Mouse (Mus musculus) lung, embryonic 15.5 days (tissue): Measurements from ENCODE around the gene Smyd3. TPM values are rescaled to one million over a fixed set of nuclear protein-coding genes. Genes with fewer than 3 reads are reported as not detected.

Experiments used
- ATAC-seq: fragments of 200-750 bp; cut with Nextera tagmentation; 2 replicates; pipeline ENCODE4 v1.8.0; 2017; ENCODE audit warnings: moderate number of reproducible peaks, borderline replicate concordance; ENCODE audit not compliant: low FRiP score, low TSS enrichment; ENCODE audit errors: extremely low read depth
- H3K27ac ChIP-seq: fragments of 300-500 bp; sonication (generic); 2 replicates; pipeline ENCODE4 v1.5.1; 2015; ENCODE audit warnings: moderate library complexity, mild to moderate bottlenecking, inconsistent platforms
- H3K27me3 ChIP-seq: fragments of 300-500 bp; sonication (generic); 2 replicates; pipeline ENCODE4 v1.6.1; 2015; ENCODE audit warnings: inconsistent platforms
- H3K36me3 ChIP-seq: fragments of 300-500 bp; sonication (generic); 2 replicates; pipeline ENCODE4 v1.6.1; 2015; ENCODE audit warnings: inconsistent platforms
- H3K4me1 ChIP-seq: fragments of 300-500 bp; sonication (generic); 2 replicates; pipeline ENCODE4 v1.6.1; 2015; ENCODE audit warnings: inconsistent platforms
- H3K4me2 ChIP-seq: fragments of 300-500 bp; sonication (generic); 2 replicates; pipeline ENCODE4 v1.6.1; 2015; ENCODE audit warnings: inconsistent platforms, mild to moderate bottlenecking, moderate library complexity
- H3K4me3 ChIP-seq: fragments of 300-500 bp; sonication (generic); 2 replicates; pipeline ENCODE4 v1.5.1; 2015; ENCODE audit warnings: mild to moderate bottlenecking, inconsistent platforms
- H3K9ac ChIP-seq: fragments of 300-500 bp; sonication (generic); 2 replicates; pipeline ENCODE4 v1.6.1; 2015; ENCODE audit warnings: inconsistent platforms
- H3K9me3 ChIP-seq: fragments of 300-500 bp; sonication (generic); 2 replicates; pipeline ENCODE4 v1.6.1; 2016; ENCODE audit warnings: inconsistent platforms
- WGBS: fragments of 180-500 bp; shearing (Covaris S2); methylation state at CpG from one replicate; pipeline ENCODE4 v1.1.7; 2015; 5-methylcytosine and 5-hydroxymethylcytosine counted together
- polyA plus RNA-seq: library from polyadenylated mRNA; unstranded; fragments of >200 nt; fragmentation: Nextera tagmentation; extraction: Ambion mirVana; gene quantifications from 2 replicates; pipeline ENCODE4 v1.2.1, GENCODE M21; 2015

Gene Smyd3
- polyA plus RNA-seq, 1 experiment from 2014 or later = 18.3 TPM

- H3K4me2 ChIP-seq = no peak overlapping the region
- H3K36me3 ChIP-seq = no peaks in the 10 kb centered on the region
- ATAC-seq = no peak
- no peaks in the 10 kb centered on the region for H3K27me3 ChIP-seq
- WGBS = 78% methylated on average over 7 of the region's 7 CpGs
- no peak overlapping the region for H3K9ac ChIP-seq
- H3K4me3 ChIP-seq = no peak overlapping the region
- no peak overlapping the region for H3K27ac ChIP-seq
- H3K4me1 ChIP-seq = no peaks in the 10 kb centered on the region
- no peaks in the 10 kb centered on the region for H3K9me3 ChIP-seq
Measured at GRCm38 (mm10) chr1:179511895-179512294, 5.9 kb downstream of the Smyd3 start.

GRCm38 (mm10) chr1:179510546-179511340 lies 7.1 kb downstream of the Smyd3 start:
- H3K4me1 ChIP-seq = 0 out of 2 replicates have a peak, but pooled peaks cover 2% of the 10 kb centered on the region
- H3K27ac ChIP-seq = no peak overlapping the region
- no peak overlapping the region for H3K4me2 ChIP-seq
- no peak overlapping the region for H3K4me3 ChIP-seq
- H3K36me3 ChIP-seq = no peaks in the 10 kb centered on the region
- no peaks in the 10 kb centered on the region for H3K27me3 ChIP-seq
- no peaks in the 10 kb centered on the region for H3K9me3 ChIP-seq
- 75% methylated on average over 13 of the region's 13 CpGs for WGBS
- no peak overlapping the region for H3K9ac ChIP-seq
- no peak for ATAC-seq

- Histone ChIP-seq H3K27me3 (no peaks in the 10 kb centered on the region), H3K4me1 (0 out of 2 replicates have a peak, but pooled peaks cover 2% of the 10 kb centered on the region), H3K27ac (no peak overlapping the region), H3K36me3 (no peaks in the 10 kb centered on the region), H3K9me3 (no peaks in the 10 kb centered on the region), H3K4me2 (no peak overlapping the region), H3K4me3 (no peak overlapping the region), H3K9ac (no peak overlapping the region)
- ATAC-seq = no peak
- 53% methylated on average over 9 of the region's 9 CpGs for WGBS
Measured at GRCm38 (mm10) chr1:179506530-179507315, 11.1 kb downstream of the Smyd3 start.

GRCm38 (mm10) chr1:179502565-179502964 lies 15.3 kb downstream of the Smyd3 start:
- no peak for ATAC-seq
- 0 out of 2 replicates have a peak, but pooled peaks cover 2% of the 10 kb centered on the region for H3K4me1 ChIP-seq
- H3K4me3 ChIP-seq = no peak overlapping the region
- WGBS = 14% methylated on average over 3 of the region's 3 CpGs
- no peaks in the 10 kb centered on the region for H3K36me3 ChIP-seq
- H3K27me3 ChIP-seq = no peaks in the 10 kb centered on the region
- H3K27ac ChIP-seq = no peak overlapping the region
- no peaks in the 10 kb centered on the region for H3K9me3 ChIP-seq
- H3K9ac ChIP-seq = no peak overlapping the region
- no peak overlapping the region for H3K4me2 ChIP-seq

- Histone ChIP-seq H3K4me3 (no peak overlapping the region), H3K36me3 (no peaks in the 10 kb centered on the region), H3K4me1 (no peaks in the 10 kb centered on the region), H3K9me3 (no peaks in the 10 kb centered on the region), H3K27me3 (no peaks in the 10 kb centered on the region), H3K4me2 (no peak overlapping the region), H3K27ac (no peak overlapping the region; the same call in 1 of the 2 replicates), H3K9ac (no peak overlapping the region)
- ATAC-seq = peak; percentile 42; the same call in 1 of the 2 replicates
- WGBS = 55% methylated on average over 3 of the region's 3 CpGs
Measured at GRCm38 (mm10) chr1:179499257-179499656, 18.6 kb downstream of the Smyd3 start.

GRCm38 (mm10) chr1:179492908-179493307 lies 24.9 kb downstream of the Smyd3 start:
- Histone ChIP-seq H3K36me3 (no peaks in the 10 kb centered on the region), H3K9ac (no peak overlapping the region), H3K4me3 (no peak overlapping the region), H3K27me3 (no peaks in the 10 kb centered on the region), H3K27ac (no peak overlapping the region), H3K4me2 (no peak overlapping the region), H3K9me3 (no peaks in the 10 kb centered on the region), H3K4me1 (no peaks in the 10 kb centered on the region)
- no peak for ATAC-seq
- 79% methylated on average over 5 of the region's 5 CpGs for WGBS

- no peak overlapping the region for H3K4me2 ChIP-seq
- no peak overlapping the region for H3K27ac ChIP-seq
- H3K4me3 ChIP-seq = no peak overlapping the region
- no peaks in the 10 kb centered on the region for H3K36me3 ChIP-seq
- H3K9ac ChIP-seq = no peak overlapping the region
- no peaks in the 10 kb centered on the region for H3K9me3 ChIP-seq
- H3K4me1 ChIP-seq = peaks cover 9% of the 10 kb centered on the region; the same call in 1 of the 2 replicates
- H3K27me3 ChIP-seq = no peaks in the 10 kb centered on the region
- 88% methylated on average over 5 of the region's 5 CpGs for WGBS
- no peak for ATAC-seq
Measured at GRCm38 (mm10) chr1:179488520-179488919, 29.3 kb downstream of the Smyd3 start.

GRCm38 (mm10) chr1:179487990-179488389 lies 29.9 kb downstream of the Smyd3 start:
- 59% methylated on average over 5 of the region's 5 CpGs for WGBS
- Histone ChIP-seq H3K9me3 (no peaks in the 10 kb centered on the region), H3K4me1 (peaks cover 9% of the 10 kb centered on the region; the same call in 1 of the 2 replicates), H3K27me3 (no peaks in the 10 kb centered on the region), H3K4me3 (no peak overlapping the region), H3K36me3 (no peaks in the 10 kb centered on the region), H3K27ac (no peak overlapping the region), H3K9ac (no peak overlapping the region), H3K4me2 (no peak overlapping the region)
- ATAC-seq = no peak

GRCm38 (mm10) chr1:179487238-179487637 lies 30.6 kb downstream of the Smyd3 start:
- H3K4me2 ChIP-seq = no peak overlapping the region
- H3K27ac ChIP-seq = no peak overlapping the region
- no peaks in the 10 kb centered on the region for H3K36me3 ChIP-seq
- no peak overlapping the region for H3K9ac ChIP-seq
- no peak for ATAC-seq
- H3K27me3 ChIP-seq = no peaks in the 10 kb centered on the region
- H3K4me1 ChIP-seq = peaks cover 9% of the 10 kb centered on the region; the same call in 1 of the 2 replicates
- WGBS = 84% methylated on average over 2 of the region's 2 CpGs
- no peaks in the 10 kb centered on the region for H3K9me3 ChIP-seq
- no peak overlapping the region for H3K4me3 ChIP-seq

GRCm38 (mm10) chr1:179485784-179486540 lies 31.9 kb downstream of the Smyd3 start:
- peak; percentile 12; the same call in 1 of the 2 replicates for ATAC-seq
- H3K36me3 ChIP-seq = no peaks in the 10 kb centered on the region
- H3K9me3 ChIP-seq = no peaks in the 10 kb centered on the region

GRCm38 (mm10) chr1:179480862-179481261 lies 37.0 kb downstream of the Smyd3 start:
- H3K9ac ChIP-seq = no peak overlapping the region
- H3K4me3 ChIP-seq = no peak overlapping the region
- 71% methylated on average over 4 of the region's 4 CpGs for WGBS
- peaks cover 5% of the 10 kb centered on the region; the same call in 1 of the 2 replicates for H3K4me1 ChIP-seq
- no peaks in the 10 kb centered on the region for H3K27me3 ChIP-seq
- no peak overlapping the region for H3K4me2 ChIP-seq
- no peak overlapping the region for H3K27ac ChIP-seq
- ATAC-seq = no peak
- H3K36me3 ChIP-seq = no peaks in the 10 kb centered on the region
- no peaks in the 10 kb centered on the region for H3K9me3 ChIP-seq

More at GRCm38 (mm10) chr1:179485784-179486540, 31.9 kb downstream of the Smyd3 start:
- H3K4me1 ChIP-seq = peaks cover 9% of the 10 kb centered on the region; the same call in 1 of the 2 replicates
- H3K27ac ChIP-seq = peak overlapping the region; percentile 19; the same call in 1 of the 2 replicates
- H3K9ac ChIP-seq = no peak overlapping the region
- no peak overlapping the region for H3K4me3 ChIP-seq
- no peaks in the 10 kb centered on the region for H3K27me3 ChIP-seq
- no peak overlapping the region for H3K4me2 ChIP-seq
- WGBS = 29% methylated on average over 3 of the region's 3 CpGs
